Mouse (Mus musculus) myocyte (in vitro differentiated cells): ENCODE results near the gene En2.

Experiments used
- CEBPB ChIP-seq: IDR thresholded peaks from 2 replicates; pipeline ENCODE4 v1.6.1; 2011; ENCODE audit warnings: mild to moderate bottlenecking, moderate library complexity; ENCODE audit not compliant: poor library complexity, insufficient read depth, severe bottlenecking
- E2F4 ChIP-seq: IDR thresholded peaks from one replicate; pipeline ENCODE4 v1.6.1; 2011; ENCODE audit warnings: mild to moderate bottlenecking, control low read depth, moderate library complexity; ENCODE audit not compliant: insufficient read depth
- MAX ChIP-seq: IDR thresholded peaks from one replicate; pipeline ENCODE4 v1.6.1; 2011; ENCODE audit warnings: low read depth, mild to moderate bottlenecking, control low read depth
- MYOD1 ChIP-seq, 3 experiments: IDR thresholded peaks; one replicate each; pipeline ENCODE4 v1.6.1; 2011; ENCODE audit warnings: control low read depth in 2 of 3, low read depth in 2 of 3, mild to moderate bottlenecking in 2 of 3, moderate library complexity in 1 of 3; ENCODE audit not compliant: insufficient read length in 2 of 3, control insufficient read depth in 1 of 3
- MYOG ChIP-seq, 3 experiments: IDR thresholded peaks; one replicate each; pipeline ENCODE4 v1.6.1; 2011; ENCODE audit warnings: control low read depth in 2 of 3, low read depth in 2 of 3, mild to moderate bottlenecking in 2 of 3; ENCODE audit not compliant: insufficient read length in 2 of 3, control insufficient read depth in 1 of 3, insufficient read depth in 1 of 3
- POLR2A ChIP-seq: IDR thresholded peaks from one replicate; pipeline ENCODE4 v1.6.1; 2011; ENCODE audit warnings: low read depth, mild to moderate bottlenecking, control low read depth, moderate library complexity; ENCODE audit not compliant: insufficient read length
- POLR2AphosphoS2 ChIP-seq: IDR thresholded peaks from one replicate; pipeline ENCODE4 v1.6.1; 2011; ENCODE audit warnings: low read depth, control low read depth; ENCODE audit not compliant: insufficient read length
- REST ChIP-seq: IDR thresholded peaks from one replicate; pipeline ENCODE4 v1.6.1; 2011; ENCODE audit warnings: mild to moderate bottlenecking, control low read depth, moderate library complexity; ENCODE audit not compliant: insufficient read depth, insufficient read length
- SRF ChIP-seq: IDR thresholded peaks from one replicate; pipeline ENCODE4 v1.6.1; 2011; ENCODE audit warnings: low read depth; ENCODE audit not compliant: control insufficient read depth, insufficient read length
- TCF12 ChIP-seq: IDR thresholded peaks from one replicate; pipeline ENCODE4 v1.6.1; 2011; ENCODE audit warnings: mild to moderate bottlenecking, control low read depth; ENCODE audit not compliant: poor library complexity, insufficient read depth, severe bottlenecking
- TCF3 ChIP-seq: IDR thresholded peaks from one replicate; pipeline ENCODE4 v1.6.1; 2011; ENCODE audit warnings: low read depth, control low read depth; ENCODE audit not compliant: insufficient read length
- USF1 ChIP-seq: IDR thresholded peaks from one replicate; pipeline ENCODE4 v1.6.1; 2011; ENCODE audit warnings: low read depth, mild to moderate bottlenecking, control low read depth, moderate library complexity

GRCm38 (mm10) chr5:28178322-28178721, 12.8 kb downstream of the En2 start:
- TF ChIP-seq POLR2A (no peak), POLR2AphosphoS2 (no peak), REST (no peak), TCF3 (no peak), MYOG (IDR thresholded peaks at IDR 0.05; ENCODE audit: control insufficient read depth in 1 of 3, insufficient read depth in 1 of 3, insufficient read length in 2 of 3, low read depth in 2 of 3) (no peak), MAX (no peak), USF1 (no peak), MYOD1 (IDR thresholded peaks at IDR 0.05; ENCODE audit: control insufficient read depth in 1 of 3, insufficient read length in 2 of 3, low read depth in 2 of 3) (no peak), TCF12 (no peak), E2F4 (no peak), SRF (no peak), CEBPB (no peak)
